Mouse (Mus musculus): ENCODE results near the gene Adam15. TPM values are rescaled to one million over a fixed set of nuclear protein-coding genes. Genes with fewer than 3 reads are reported as not detected.
A peak's percentile ranks its signal among the peaks of the same experiment; 100 is the strongest.

Gene Adam15
- polyA plus RNA-seq, 1 experiment from 2014 or later, result 9.1 TPM

- WGBS (ENCODE audit: insufficient replicate concordance), result 7% methylated on average over 22 of the region's 26 CpGs
- peak; percentile 85 for DNase-seq
- H3K27me3 ChIP-seq (ENCODE audit: insufficient read depth, low read length), result peaks cover 44% of the 10 kb centered on the region
- ATAC-seq, result peak; percentile 38; the same call in 1 of the 2 replicates
- H3K4me2 ChIP-seq (ENCODE audit: low read depth, low read length), result peak overlapping the region; percentile 64
- H3K9me3 ChIP-seq (ENCODE audit: low read length), result no peaks in the 10 kb centered on the region
- peaks cover 22% of the 10 kb centered on the region for H3K4me1 ChIP-seq (ENCODE audit: insufficient read depth)
- H3K4me3 ChIP-seq (ENCODE audit: low read depth, low read length), result peak overlapping the region; percentile 25
- no peak for TF ChIP-seq EP300 (IDR thresholded peaks at IDR 0.05; ENCODE audit: low read depth)
- peak; percentile 88 for TF ChIP-seq CTCF (IDR thresholded peaks at IDR 0.05; ENCODE audit: low read depth)
- no peak overlapping the region for H3K9ac ChIP-seq (replicated peaks)
- no peaks in the 10 kb centered on the region for H3K36me3 ChIP-seq (replicated peaks; ENCODE audit: insufficient read depth, low read length)
- no peak overlapping the region for H3K27ac ChIP-seq (ENCODE audit: low read depth)
These were observed 34.4 kb downstream of the Adam15 start for GRCm38 (mm10) chr3:89315195-89315929.

DNA sequence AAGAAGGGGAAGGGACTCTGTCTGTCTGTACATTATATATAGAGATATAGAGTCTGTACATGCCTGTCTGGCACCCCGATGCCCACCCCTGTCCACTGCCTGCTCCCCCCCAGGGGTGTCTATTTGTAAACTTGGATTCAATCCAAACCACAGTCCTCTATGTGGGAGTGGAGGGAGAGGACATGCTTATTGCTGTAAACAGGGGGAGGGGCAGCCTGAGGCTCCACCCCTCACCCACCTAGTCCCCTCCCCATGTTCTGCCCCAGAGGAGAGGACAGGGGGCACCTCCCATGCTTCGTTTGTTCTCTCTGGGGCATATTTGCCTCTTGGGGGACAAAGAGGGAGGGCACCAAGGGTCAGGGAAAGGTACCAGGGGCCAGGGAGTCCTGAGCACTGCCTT lies 35.0 kb downstream of the Adam15 start:
- Histone ChIP-seq H3K27ac (ENCODE audit: low read depth) (no peak overlapping the region), H3K27me3 (ENCODE audit: insufficient read depth, low read length) (peaks cover 38% of the 10 kb centered on the region), H3K4me3 (ENCODE audit: low read depth, low read length) (no peak overlapping the region), H3K36me3 (replicated peaks; ENCODE audit: insufficient read depth, low read length) (no peaks in the 10 kb centered on the region), H3K4me1 (ENCODE audit: insufficient read depth) (peaks cover 21% of the 10 kb centered on the region), H3K9ac (replicated peaks) (no peak overlapping the region), H3K9me3 (ENCODE audit: low read length) (no peaks in the 10 kb centered on the region), H3K4me2 (ENCODE audit: low read depth, low read length) (no peak overlapping the region)
- DNase-seq (no peak), ATAC-seq (no peak)
- 47% methylated on average over 2 of the region's 2 CpGs for WGBS (ENCODE audit: insufficient replicate concordance)
- TF ChIP-seq CTCF (IDR thresholded peaks at IDR 0.05; ENCODE audit: low read depth) (no peak), EP300 (IDR thresholded peaks at IDR 0.05; ENCODE audit: low read depth) (no peak)

- H3K27ac ChIP-seq (ENCODE audit: low read depth), result no peak overlapping the region
- no peak overlapping the region for H3K4me2 ChIP-seq (ENCODE audit: low read depth, low read length)
- DNase-seq (no peak), ATAC-seq (no peak)
- no peak for TF ChIP-seq EP300 (IDR thresholded peaks at IDR 0.05; ENCODE audit: low read depth)
- no peak for TF ChIP-seq CTCF (IDR thresholded peaks at IDR 0.05; ENCODE audit: low read depth)
- WGBS (ENCODE audit: insufficient replicate concordance), result 68% methylated on average over 5 of the region's 5 CpGs
- no peaks in the 10 kb centered on the region for H3K9me3 ChIP-seq (ENCODE audit: low read length)
- H3K4me1 ChIP-seq (ENCODE audit: insufficient read depth), result peaks cover 17% of the 10 kb centered on the region
- no peak overlapping the region for H3K9ac ChIP-seq (replicated peaks)
- no peaks in the 10 kb centered on the region for H3K36me3 ChIP-seq (replicated peaks; ENCODE audit: insufficient read depth, low read length)
- H3K27me3 ChIP-seq (ENCODE audit: insufficient read depth, low read length), result peaks cover 34% of the 10 kb centered on the region
- H3K4me3 ChIP-seq (ENCODE audit: low read depth, low read length), result no peak overlapping the region
These were observed 35.5 kb downstream of the Adam15 start for GRCm38 (mm10) chr3:89314340-89314739.

- no peaks in the 10 kb centered on the region for H3K27me3 ChIP-seq (ENCODE audit: insufficient read depth, low read length)
- ATAC-seq (peak; percentile 56), DNase-seq (peak; percentile 73)
- H3K4me2 ChIP-seq (ENCODE audit: low read depth, low read length), result no peak overlapping the region
- no peak overlapping the region for H3K27ac ChIP-seq (ENCODE audit: low read depth)
- no peak overlapping the region for H3K9ac ChIP-seq (replicated peaks)
- TF ChIP-seq EP300 (IDR thresholded peaks at IDR 0.05; ENCODE audit: low read depth), result no peak
- TF ChIP-seq CTCF (IDR thresholded peaks at IDR 0.05; ENCODE audit: low read depth), result peak; percentile 88
- no peak overlapping the region for H3K4me3 ChIP-seq (ENCODE audit: low read depth, low read length)
- H3K36me3 ChIP-seq (replicated peaks; ENCODE audit: insufficient read depth, low read length), result no peaks in the 10 kb centered on the region
- no peaks in the 10 kb centered on the region for H3K9me3 ChIP-seq (ENCODE audit: low read length)
- H3K4me1 ChIP-seq (ENCODE audit: insufficient read depth), result peaks cover 5% of the 10 kb centered on the region
- WGBS (ENCODE audit: insufficient replicate concordance), result 6% methylated on average over 9 of the region's 9 CpGs
These were observed 41.7 kb downstream of the Adam15 start for GRCm38 (mm10) chr3:89308089-89308488.

GRCm38 (mm10) chr3:89305551-89306325 lies 44.1 kb downstream of the Adam15 start:
- H3K27me3 ChIP-seq (ENCODE audit: insufficient read depth, low read length), result no peaks in the 10 kb centered on the region
- no peak overlapping the region for H3K4me3 ChIP-seq (ENCODE audit: low read depth, low read length)
- peaks cover 5% of the 10 kb centered on the region for H3K4me1 ChIP-seq (ENCODE audit: insufficient read depth)
- peak overlapping the region; percentile 34 for H3K9ac ChIP-seq (replicated peaks)
- TF ChIP-seq CTCF (IDR thresholded peaks at IDR 0.05; ENCODE audit: low read depth), result no peak
- TF ChIP-seq EP300 (IDR thresholded peaks at IDR 0.05; ENCODE audit: low read depth), result no peak
- 65% methylated on average over 8 of the region's 8 CpGs for WGBS (ENCODE audit: insufficient replicate concordance)
- H3K9me3 ChIP-seq (ENCODE audit: low read length), result no peaks in the 10 kb centered on the region
- H3K36me3 ChIP-seq (replicated peaks; ENCODE audit: insufficient read depth, low read length), result no peaks in the 10 kb centered on the region
- ATAC-seq (peak; percentile 83), DNase-seq (no peak)
- peak overlapping the region; percentile 55 for H3K27ac ChIP-seq (ENCODE audit: low read depth)
- no peak overlapping the region for H3K4me2 ChIP-seq (ENCODE audit: low read depth, low read length)

DNA sequence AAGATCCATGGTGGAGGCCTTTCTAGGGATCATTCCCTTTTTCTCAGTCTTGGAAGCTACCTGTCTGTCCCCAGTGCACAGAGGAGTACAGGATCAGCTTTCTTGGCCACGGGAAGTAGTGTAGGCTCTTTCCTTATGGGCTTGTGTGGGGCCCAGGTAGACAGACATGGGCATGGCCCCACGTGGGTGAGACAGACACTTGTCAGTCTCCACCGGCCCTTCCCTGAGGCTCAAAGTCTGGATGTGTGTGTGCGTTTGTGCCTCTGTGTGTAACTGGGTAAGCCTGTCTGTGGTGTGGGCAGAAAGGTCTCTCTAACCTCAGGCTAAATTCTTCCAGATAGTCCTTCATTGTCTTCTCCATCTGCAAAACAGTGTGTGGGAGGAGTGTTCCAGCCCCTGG lies 44.7 kb downstream of the Adam15 start:
- no peak for DNase-seq

More for the DNA sequence above, 44.7 kb downstream of the Adam15 start:
- no peak for ATAC-seq
- Histone ChIP-seq H3K9me3 (ENCODE audit: low read length) (no peaks in the 10 kb centered on the region), H3K27ac (ENCODE audit: low read depth) (peak overlapping the region; percentile 55), H3K27me3 (ENCODE audit: insufficient read depth, low read length) (0 out of 2 replicates have a peak, but pooled peaks cover 2% of the 10 kb centered on the region), H3K4me3 (ENCODE audit: low read depth, low read length) (no peak overlapping the region), H3K4me2 (ENCODE audit: low read depth, low read length) (no peak overlapping the region), H3K36me3 (replicated peaks; ENCODE audit: insufficient read depth, low read length) (no peaks in the 10 kb centered on the region), H3K4me1 (ENCODE audit: insufficient read depth) (peaks cover 5% of the 10 kb centered on the region), H3K9ac (replicated peaks) (peak overlapping the region; percentile 34)
- TF ChIP-seq EP300 (IDR thresholded peaks at IDR 0.05; ENCODE audit: low read depth) (no peak), CTCF (IDR thresholded peaks at IDR 0.05; ENCODE audit: low read depth) (no peak)
- WGBS (ENCODE audit: insufficient replicate concordance), result 60% methylated on average over 4 of the region's 4 CpGs

Measured in liver, postnatal 0 days (tissue).